Mouse (Mus musculus) embryonic facial prominence, embryonic 11.5 days (tissue): ENCODE results near the gene Gm45140. TPM values are rescaled to one million over a fixed set of nuclear protein-coding genes. Genes with fewer than 3 reads are reported as not detected.

ENCODE experiments used
- ATAC-seq: fragments of 200-750 bp; cut with Nextera tagmentation; replicated peaks from 2 replicates; pipeline ENCODE4 v1.8.0; 2017; ENCODE audit warnings: low read depth; ENCODE audit not compliant: insufficient number of reproducible peaks, low FRiP score, low TSS enrichment
- DNase-seq: peaks from one replicate; pipeline ENCODE4 v3.0.0-alpha.2; 2015; ENCODE audit warnings: low spot score
- H3K27ac ChIP-seq: fragments of 300-500 bp; sonication (generic); replicated peaks from 2 replicates; pipeline ENCODE4 v1.5.1; 2014; ENCODE audit warnings: mild to moderate bottlenecking, low read depth, low read length, control low read depth
- H3K27me3 ChIP-seq: fragments of 300-500 bp; sonication (generic); 2 replicates; pipeline ENCODE4 v1.6.1; 2014; ENCODE audit warnings: mild to moderate bottlenecking, low read length, moderate library complexity, mixed read lengths; ENCODE audit not compliant: control insufficient read depth, insufficient read depth
- H3K36me3 ChIP-seq: fragments of 300-500 bp; sonication (generic); replicated peaks from 2 replicates; pipeline ENCODE4 v1.6.1; 2014; ENCODE audit warnings: low read depth, mild to moderate bottlenecking, low read length, moderate library complexity, mixed read lengths; ENCODE audit not compliant: control insufficient read depth, insufficient read depth
- H3K4me1 ChIP-seq: fragments of 300-500 bp; sonication (generic); 2 replicates; pipeline ENCODE4 v1.6.1; 2014; ENCODE audit warnings: low read length, mixed read lengths; ENCODE audit not compliant: control insufficient read depth, insufficient read depth
- H3K4me2 ChIP-seq: fragments of 300-500 bp; sonication (generic); 2 replicates; pipeline ENCODE4 v1.6.1; 2014; ENCODE audit warnings: low read depth, mild to moderate bottlenecking, control low read depth, low read length, moderate library complexity
- H3K4me3 ChIP-seq: fragments of 300-500 bp; sonication (generic); 2 replicates; pipeline ENCODE4 v1.5.1; 2014; ENCODE audit warnings: low read depth, low read length, control low read depth
- H3K9ac ChIP-seq: fragments of 300-500 bp; sonication (generic); replicated peaks from 2 replicates; pipeline ENCODE4 v1.6.1; 2014; ENCODE audit warnings: mild to moderate bottlenecking, control low read depth, low read length
- H3K9me3 ChIP-seq: fragments of 300-500 bp; sonication (generic); replicated peaks from 2 replicates; pipeline ENCODE4 v1.6.1; 2016; ENCODE audit warnings: mild to moderate bottlenecking, low read length, inconsistent platforms, mixed read lengths; ENCODE audit not compliant: control insufficient read depth
- WGBS: fragments of 180-500 bp; shearing (Covaris S2); extraction: QIAGEN DNeasy Blood & Tissue Kit; methylation state at CpG from one replicate; pipeline ENCODE4 v1.1.7; 2014; 5-methylcytosine and 5-hydroxymethylcytosine counted together
- polyA plus RNA-seq: library from polyadenylated mRNA; unstranded; fragments of >200 nt; fragmentation: Nextera tagmentation; extraction: Ambion mirVana; gene quantifications from 2 replicates; pipeline ENCODE4 v1.2.1, GENCODE M21; 2014

Gm45140 gene
- polyA plus RNA-seq, 1 experiment from 2014 or later, result 3.2 TPM

DNA sequence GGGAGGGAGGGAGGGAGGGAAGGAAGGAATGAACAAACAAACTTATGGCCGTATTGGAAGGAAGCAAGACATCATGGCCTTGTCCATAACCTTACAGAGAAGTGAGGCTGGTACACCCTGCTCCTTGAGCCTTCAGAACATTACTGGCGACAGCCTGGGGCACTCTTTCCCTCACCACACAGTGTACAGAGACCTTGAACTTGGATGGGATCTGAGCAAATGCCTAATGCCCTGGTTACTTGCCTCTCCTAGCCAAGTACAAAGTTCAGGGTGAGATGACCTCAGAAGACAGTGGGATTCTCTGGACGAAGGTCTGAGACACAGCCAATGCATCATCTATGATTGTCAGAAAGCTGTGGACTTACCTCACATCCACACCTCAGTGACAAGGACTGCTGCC, 75.7 kb downstream of the Gm45140 start:
- H3K9ac ChIP-seq, result no peak overlapping the region
- H3K27me3 ChIP-seq, result no peaks in the 10 kb centered on the region
- no peaks in the 10 kb centered on the region for H3K9me3 ChIP-seq
- H3K27ac ChIP-seq, result no peak overlapping the region
- H3K4me1 ChIP-seq, result no peaks in the 10 kb centered on the region
- no peak overlapping the region for H3K4me2 ChIP-seq
- ATAC-seq (no peak), DNase-seq (no peak)
- no peaks in the 10 kb centered on the region for H3K36me3 ChIP-seq
- 71% methylated on average over 3 of the region's 3 CpGs for WGBS
- H3K4me3 ChIP-seq, result no peak overlapping the region

GRCm38 (mm10) chr6:87759404-87759803, 76.2 kb downstream of the Gm45140 start:
- Histone ChIP-seq H3K4me2 (no peak overlapping the region), H3K27ac (no peak overlapping the region), H3K36me3 (no peaks in the 10 kb centered on the region), H3K4me3 (no peak overlapping the region), H3K9ac (no peak overlapping the region), H3K4me1 (no peaks in the 10 kb centered on the region), H3K27me3 (no peaks in the 10 kb centered on the region), H3K9me3 (no peaks in the 10 kb centered on the region)
- ATAC-seq (no peak), DNase-seq (no peak)
- 63% methylated on average over 3 of the region's 3 CpGs for WGBS

DNA sequence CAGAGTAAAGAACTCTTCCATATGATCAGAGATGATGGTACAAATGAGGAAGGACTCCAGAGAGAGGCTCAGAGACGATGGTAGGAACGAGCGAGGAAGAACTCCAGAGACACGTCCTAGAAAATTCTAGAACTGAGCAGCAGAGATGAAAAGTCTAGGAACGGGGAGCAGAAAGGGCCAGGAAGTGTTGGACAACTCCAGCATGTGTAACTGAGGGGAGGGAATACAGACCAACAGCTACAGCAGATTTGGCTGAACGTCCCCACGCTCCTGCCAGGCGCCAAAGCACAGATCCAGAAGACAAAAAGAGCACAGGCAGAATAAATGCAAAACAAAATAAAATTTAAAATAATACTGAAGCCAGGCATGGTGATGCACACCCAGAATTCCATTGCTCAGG, 78.7 kb downstream of the Gm45140 start:
- no peaks in the 10 kb centered on the region for H3K27me3 ChIP-seq
- H3K36me3 ChIP-seq, result no peaks in the 10 kb centered on the region
- H3K9ac ChIP-seq, result no peak overlapping the region
- no peak overlapping the region for H3K27ac ChIP-seq
- no peaks in the 10 kb centered on the region for H3K4me1 ChIP-seq
- H3K9me3 ChIP-seq, result no peaks in the 10 kb centered on the region
- H3K4me3 ChIP-seq, result no peak overlapping the region
- WGBS, result 91% methylated on average over 8 of the region's 8 CpGs
- DNase-seq (no peak), ATAC-seq (no peak)
- H3K4me2 ChIP-seq, result no peak overlapping the region

GRCm38 (mm10) chr6:87755196-87755595, 80.4 kb downstream of the Gm45140 start:
- H3K9me3 ChIP-seq, result no peaks in the 10 kb centered on the region
- WGBS, result 87% methylated on average over 4 of the region's 4 CpGs
- no peak overlapping the region for H3K9ac ChIP-seq
- no peak overlapping the region for H3K4me3 ChIP-seq
- no peak for DNase-seq
- no peak for ATAC-seq
- no peaks in the 10 kb centered on the region for H3K4me1 ChIP-seq
- no peaks in the 10 kb centered on the region for H3K27me3 ChIP-seq
- H3K27ac ChIP-seq, result no peak overlapping the region
- no peak overlapping the region for H3K4me2 ChIP-seq
- no peaks in the 10 kb centered on the region for H3K36me3 ChIP-seq

DNA sequence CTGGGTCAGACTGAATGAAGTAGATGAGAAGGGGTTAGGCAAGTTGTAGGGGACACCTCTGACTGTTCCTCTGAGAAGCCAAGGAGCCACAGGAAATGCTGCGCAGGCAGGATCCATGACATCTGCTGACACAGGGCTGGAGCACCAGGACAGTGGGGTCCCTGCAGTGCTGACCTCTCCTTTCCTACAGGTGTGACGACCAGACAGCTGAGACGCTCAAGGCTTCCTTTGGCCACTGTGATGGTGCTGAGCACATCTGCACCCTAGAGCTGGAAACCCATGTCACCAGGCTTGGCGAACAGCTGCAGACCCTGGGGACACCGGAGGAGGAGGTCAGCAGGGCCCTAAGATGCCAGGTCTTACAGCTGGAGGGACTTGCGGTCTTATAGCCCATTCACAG, 84.0 kb downstream of the Gm45140 start:
- WGBS, result 85% methylated on average over 6 of the region's 6 CpGs
- no peaks in the 10 kb centered on the region for H3K9me3 ChIP-seq
- H3K27me3 ChIP-seq, result no peaks in the 10 kb centered on the region
- H3K27ac ChIP-seq, result no peak overlapping the region
- H3K9ac ChIP-seq, result no peak overlapping the region
- H3K4me2 ChIP-seq, result no peak overlapping the region
- ATAC-seq (no peak), DNase-seq (no peak)
- no peak overlapping the region for H3K4me3 ChIP-seq
- H3K4me1 ChIP-seq, result no peaks in the 10 kb centered on the region
- no peaks in the 10 kb centered on the region for H3K36me3 ChIP-seq

DNA sequence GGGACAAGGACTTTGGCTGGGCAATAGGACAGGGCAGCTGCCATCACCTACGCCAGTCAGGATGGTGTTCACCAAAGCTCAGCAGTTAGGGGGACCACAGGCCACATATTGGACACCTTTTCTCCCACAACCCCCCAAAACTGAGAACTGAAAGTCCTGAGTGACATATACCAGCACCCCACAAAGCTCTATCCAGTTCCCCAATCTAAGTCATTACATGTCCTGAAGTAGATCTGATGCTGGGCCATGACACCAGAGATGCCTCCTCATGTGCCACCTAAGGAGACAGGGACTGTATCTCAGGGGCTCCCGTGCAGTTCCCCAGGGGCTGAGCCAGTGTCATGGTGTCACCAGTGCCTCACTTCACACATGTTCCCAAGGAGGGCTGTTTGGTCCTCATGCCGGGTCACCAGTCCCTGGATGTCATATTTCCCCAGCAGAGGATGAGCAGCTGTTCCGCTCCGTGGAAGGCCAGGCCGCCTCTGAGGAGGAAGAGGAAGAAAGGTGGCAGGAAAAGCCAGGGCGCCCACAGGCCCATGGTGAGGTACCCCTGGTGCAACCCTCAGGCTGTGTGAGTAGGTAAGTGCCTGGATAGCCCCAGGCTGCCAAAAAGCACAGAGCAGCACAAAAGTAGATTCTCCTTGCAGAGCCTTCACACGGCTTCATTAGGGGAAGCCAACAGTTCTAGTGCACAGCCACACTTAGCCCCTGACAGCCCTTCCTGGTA, 85.2 kb downstream of the Gm45140 start:
- no peak overlapping the region for H3K27ac ChIP-seq
- H3K9ac ChIP-seq, result no peak overlapping the region
- no peak; the same call in 1 of the 2 replicates for ATAC-seq
- no peaks in the 10 kb centered on the region for H3K36me3 ChIP-seq
- no peaks in the 10 kb centered on the region for H3K27me3 ChIP-seq
- H3K4me1 ChIP-seq, result no peaks in the 10 kb centered on the region
- no peak overlapping the region for H3K4me3 ChIP-seq
- no peaks in the 10 kb centered on the region for H3K9me3 ChIP-seq
- no peak for DNase-seq
- no peak overlapping the region for H3K4me2 ChIP-seq
- 87% methylated on average over 8 of the region's 8 CpGs for WGBS

DNA sequence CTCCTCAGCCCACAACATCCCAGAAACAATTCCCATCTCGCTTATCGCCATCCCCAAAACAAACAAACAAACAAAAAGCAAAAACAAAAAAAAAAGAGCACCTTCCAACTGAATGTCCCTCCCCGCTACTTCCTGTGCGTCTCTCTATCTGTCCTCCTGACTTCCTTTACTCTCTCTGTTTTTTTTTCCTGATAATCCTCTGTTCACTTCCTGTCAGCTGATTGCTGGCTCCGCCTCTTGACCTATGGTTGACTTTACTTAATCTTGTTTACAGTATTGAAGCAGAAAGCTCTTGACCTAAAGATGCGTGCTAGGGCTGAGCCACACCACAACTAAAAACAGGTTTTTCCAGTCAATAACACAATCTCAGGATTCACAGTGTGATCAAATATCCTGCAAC, 87.1 kb downstream of the Gm45140 start:
- H3K27me3 ChIP-seq, result no peaks in the 10 kb centered on the region
- no peak for ATAC-seq
- 86% methylated on average over 6 of the region's 6 CpGs for WGBS

GRCm38 (mm10) chr6:87748078-87748477, 87.5 kb downstream of the Gm45140 start:
- Histone ChIP-seq H3K27me3 (no peaks in the 10 kb centered on the region), H3K4me1 (no peaks in the 10 kb centered on the region), H3K9ac (no peak overlapping the region), H3K9me3 (no peaks in the 10 kb centered on the region), H3K4me3 (no peak overlapping the region), H3K4me2 (no peak overlapping the region), H3K36me3 (no peaks in the 10 kb centered on the region), H3K27ac (no peak overlapping the region)
- DNase-seq, result no peak
- WGBS, result 84% methylated on average over 2 of the region's 2 CpGs
- ATAC-seq, result no peak

More for the DNA sequence above, 87.1 kb downstream of the Gm45140 start:
- DNase-seq, result no peak
- no peaks in the 10 kb centered on the region for H3K36me3 ChIP-seq
- H3K4me3 ChIP-seq, result no peak overlapping the region
- H3K27ac ChIP-seq, result no peak overlapping the region
- no peaks in the 10 kb centered on the region for H3K9me3 ChIP-seq
- H3K4me2 ChIP-seq, result no peak overlapping the region
- H3K4me1 ChIP-seq, result no peaks in the 10 kb centered on the region
- H3K9ac ChIP-seq, result no peak overlapping the region
